Mouse (Mus musculus) ovary, postnatal 10 days (tissue): ENCODE measurements around the gene Arid5b.

Experiments
- DNase-seq: peaks from one replicate; pipeline ENCODE4 v3.0.0; 2022; ENCODE audit warnings: low spot score

Arid5b gene

DNA sequence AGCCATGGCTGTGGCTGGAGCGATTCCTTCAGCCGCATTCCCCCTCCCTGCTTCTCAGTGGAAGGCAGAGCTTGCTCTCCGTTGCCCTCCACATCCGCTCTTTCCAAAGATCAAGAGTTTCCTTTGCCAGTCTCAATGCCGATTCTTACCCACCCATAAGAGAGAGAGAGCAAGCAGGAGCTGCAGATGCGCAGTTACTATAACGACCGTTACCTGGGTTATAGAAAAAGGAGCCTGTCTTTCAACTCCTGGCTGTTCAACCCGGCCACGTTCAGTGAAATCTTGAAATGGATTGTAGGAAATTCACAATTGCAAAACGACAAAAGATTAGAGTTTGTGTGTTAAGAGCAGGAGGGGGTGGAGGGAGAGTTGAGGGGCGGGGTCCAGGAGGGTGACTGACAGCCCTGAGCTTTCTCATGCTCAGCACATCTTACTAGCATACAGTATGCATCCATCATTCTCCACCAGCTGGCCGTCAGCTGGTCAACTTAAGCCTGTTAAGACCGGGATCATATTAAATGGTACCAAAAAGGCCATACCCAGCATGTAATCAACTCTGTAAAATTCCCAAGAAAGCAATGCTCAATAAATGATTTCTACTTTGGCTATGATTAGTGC lies 227.1 kb downstream of the Arid5b start:
- no peak for DNase-seq

DNA sequence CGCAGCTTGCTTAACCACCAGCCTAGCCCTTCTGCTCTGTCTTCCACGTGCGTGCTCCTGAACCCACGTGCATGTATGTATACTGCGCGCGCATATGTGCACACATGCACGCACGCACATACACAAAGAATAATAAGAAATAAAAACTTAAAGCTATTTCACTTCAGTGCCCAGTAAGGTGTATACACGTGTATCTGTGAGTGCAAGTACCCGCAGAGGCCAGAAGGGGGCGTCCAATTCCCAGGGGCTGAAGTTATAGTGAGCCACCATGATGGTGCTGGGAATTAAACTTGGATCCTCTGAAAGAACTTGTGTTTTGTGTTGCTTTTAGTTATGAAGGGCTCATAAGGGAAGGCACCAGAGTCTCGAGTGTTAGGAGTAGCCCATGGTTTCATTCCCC lies 227.7 kb downstream of the Arid5b start:
- no peak for DNase-seq

DNA sequence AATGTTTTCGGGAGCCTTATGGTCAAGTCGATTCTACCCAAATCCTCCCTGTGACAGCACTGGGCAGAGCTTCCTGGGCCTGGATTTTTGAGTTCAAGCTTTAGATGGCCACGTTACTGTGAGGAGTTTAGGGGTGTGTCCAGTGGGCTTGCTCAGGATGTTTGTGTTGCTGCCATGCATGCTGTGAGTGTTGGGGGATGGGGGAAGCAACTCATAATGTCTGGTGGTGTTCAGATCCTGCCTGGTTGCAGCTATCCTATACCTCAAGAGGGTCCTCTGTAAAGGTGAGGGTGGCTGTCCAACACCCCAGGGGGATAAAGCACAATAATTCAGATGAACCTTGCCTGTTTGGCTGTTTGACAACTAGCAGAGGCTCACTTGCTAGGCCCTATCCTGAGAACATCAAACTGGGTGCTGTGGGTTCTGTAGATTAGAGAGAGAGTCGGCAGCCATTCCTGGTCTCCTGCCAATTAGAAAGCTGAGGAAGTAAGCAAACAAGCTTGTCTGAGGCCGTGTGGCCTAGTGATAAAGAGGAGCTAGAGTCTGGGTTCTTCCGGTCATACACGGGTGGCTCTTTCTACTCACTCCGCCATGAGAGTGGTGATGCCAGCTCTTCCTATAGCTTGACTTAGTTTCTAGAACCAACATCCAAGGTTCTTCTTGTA lies 229.8 kb downstream of the Arid5b start:
- no peak for DNase-seq

DNA sequence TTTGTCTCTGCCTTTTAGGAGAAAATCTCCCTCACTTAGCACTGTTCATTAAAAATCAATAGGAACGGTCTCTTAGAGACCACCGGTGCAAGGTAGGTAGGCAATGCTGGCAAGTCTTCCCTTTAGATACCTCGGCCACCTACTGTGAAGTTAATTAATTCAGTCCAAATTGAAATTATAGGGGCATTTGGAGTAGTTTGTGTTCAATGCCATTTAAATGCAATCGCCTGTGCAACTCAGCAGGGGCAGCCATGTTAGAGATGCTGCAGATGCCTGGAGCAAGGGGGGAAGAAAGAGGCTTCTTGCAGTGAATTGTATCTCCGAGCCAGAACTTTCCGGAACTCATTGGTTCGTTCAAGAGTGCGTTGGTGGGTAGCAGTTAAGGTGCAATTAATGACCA lies 233.7 kb downstream of the Arid5b start:
- DNase-seq: no peak

DNA sequence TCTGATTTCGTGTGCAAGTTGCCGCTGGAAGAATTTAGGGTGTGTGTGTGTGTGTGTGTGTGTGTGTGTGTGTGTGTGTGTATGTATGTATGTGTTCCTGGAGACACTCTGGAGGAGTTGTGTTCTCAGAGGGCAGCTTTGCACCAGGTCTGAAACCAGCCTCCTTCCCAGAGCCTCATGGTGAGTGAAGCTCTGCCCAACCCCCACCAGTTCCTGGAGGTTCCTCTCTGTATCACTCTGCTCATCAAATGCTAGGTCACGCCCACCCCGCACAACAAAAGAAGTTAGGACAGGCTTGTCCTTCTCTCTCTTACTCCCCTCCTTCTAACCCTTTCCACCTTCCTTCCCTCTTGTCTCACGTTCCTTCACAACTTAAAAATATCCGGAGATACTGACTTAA lies 234.6 kb downstream of the Arid5b start:
- no peak for DNase-seq
